Mouse (Mus musculus): Measurements from ENCODE around the gene Clec10a. TPM values are rescaled to one million over a fixed set of nuclear protein-coding genes. Genes with fewer than 3 reads are reported as not detected.

Gene Clec10a
- not detected for polyA plus RNA-seq (2017; shearing (Covaris generic))

GRCm38 (mm10) chr11:70155897-70156296 lies at the start of gene Clec10a:
Gene Clec10a, plus strand, starts transcription at chr11:70156197.

GRCm38 (mm10) chr11:70129926-70130379 lies 26.0 kb upstream of the Clec10a start, which contains the start of gene Mgl2:
Gene Mgl2, plus strand, starts transcription at chr11:70130329.

GRCm38 (mm10) chr11:70212423-70212822 lies 56.4 kb downstream of the Clec10a start, which contains the start of gene Slc16a11:
Gene Slc16a11, plus strand, starts transcription at chr11:70212752.

Other genes with a start within 250 kb of the Clec10a start
- gene Gps2, start 242.3 kb upstream of the Clec10a start, polyA plus RNA-seq (2017; shearing (Covaris generic)), result 235 TPM
- 1,038 TPM for gene Eif5a, start 234.2 kb upstream of the Clec10a start, polyA plus RNA-seq (2017; shearing (Covaris generic))
- not detected for gene Ybx2, start 220.4 kb upstream of the Clec10a start, polyA plus RNA-seq (2017; shearing (Covaris generic))
- not detected for gene Slc2a4, start 208.0 kb upstream of the Clec10a start, polyA plus RNA-seq (2017; shearing (Covaris generic))
- gene Cldn7, start 191.4 kb upstream of the Clec10a start, polyA plus RNA-seq (2017; shearing (Covaris generic)), result not detected
- gene Ctdnep1, start 175.0 kb upstream of the Clec10a start, polyA plus RNA-seq (2017; shearing (Covaris generic)), result 34.3 TPM
- gene Elp5, start 173.7 kb upstream of the Clec10a start, polyA plus RNA-seq (2017; shearing (Covaris generic)), result 57.5 TPM
- gene Gabarap, start 165.1 kb upstream of the Clec10a start, polyA plus RNA-seq (2017; shearing (Covaris generic)), result 358 TPM
- 52.1 TPM for gene Phf23, start 160.4 kb upstream of the Clec10a start, polyA plus RNA-seq (2017; shearing (Covaris generic))
- 15.5 TPM for gene Dvl2, start 155.6 kb upstream of the Clec10a start, polyA plus RNA-seq (2017; shearing (Covaris generic))
- 101 TPM for gene Acadvl, start 140.8 kb upstream of the Clec10a start, polyA plus RNA-seq (2017; shearing (Covaris generic))
- gene Dlg4, start 139.3 kb upstream of the Clec10a start, polyA plus RNA-seq (2017; shearing (Covaris generic)), result 6.9 TPM
- gene Asgr1, start 102.1 kb upstream of the Clec10a start, polyA plus RNA-seq (2017; shearing (Covaris generic)), result not detected
- gene Asgr2, start 63.6 kb upstream of the Clec10a start, polyA plus RNA-seq (2017; shearing (Covaris generic)), result not detected
- gene Mgl2, start 25.9 kb upstream of the Clec10a start, polyA plus RNA-seq (2017; shearing (Covaris generic)), result not detected
- not detected for gene Slc16a11, start 56.6 kb downstream of the Clec10a start, polyA plus RNA-seq (2017; shearing (Covaris generic))
- gene Slc16a13, start 64.9 kb downstream of the Clec10a start, polyA plus RNA-seq (2017; shearing (Covaris generic)), result 0.65 TPM
- 0.11 TPM for gene Bcl6b, start 73.6 kb downstream of the Clec10a start, polyA plus RNA-seq (2017; shearing (Covaris generic))
- 86.1 TPM for gene 0610010K14Rik, start 81.7 kb downstream of the Clec10a start, polyA plus RNA-seq (2017; shearing (Covaris generic))
- 4.5 TPM for gene Gm21988, start 83.6 kb downstream of the Clec10a start, polyA plus RNA-seq (2017; shearing (Covaris generic))
- gene Rnasek, start 83.6 kb downstream of the Clec10a start, polyA plus RNA-seq (2017; shearing (Covaris generic)), result 200 TPM
- gene Alox12, start 99.2 kb downstream of the Clec10a start, polyA plus RNA-seq (2017; shearing (Covaris generic)), result not detected
- gene Alox12e, start 166.4 kb downstream of the Clec10a start, polyA plus RNA-seq (2017; shearing (Covaris generic)), result not detected
- gene Alox15, start 195.8 kb downstream of the Clec10a start, polyA plus RNA-seq (2017; shearing (Covaris generic)), result 0.26 TPM